Mouse (Mus musculus) c-Kit-positive CD71-negative TER-119-negative erythroid progenitor cells, embryonic 14.5 days (primary cell): ENCODE measurements around the gene Sec14l2.

Source experiments
- DNase-seq: peaks from one replicate; pipeline ENCODE4 v3.0.0-alpha.2; 2013; ENCODE audit warnings: low read depth

The Sec14l2 gene

GRCm38 (mm10) chr11:4053586-4053985 lies 69.6 kb downstream of the Sec14l2 start:
- peak; percentile 71 for DNase-seq

- DNase-seq: no peak
Observed at GRCm38 (mm10) chr11:4048438-4048837, 74.8 kb downstream of the Sec14l2 start.

GRCm38 (mm10) chr11:4047766-4048165 lies 75.4 kb downstream of the Sec14l2 start:
- DNase-seq: no peak
